Mouse (Mus musculus) erythroblast, embryonic 14.5 days (primary cell): ENCODE measurements around the gene Fam107b.

Source experiments
- GATA1 ChIP-seq: IDR thresholded peaks from 2 replicates; pipeline ENCODE4 v1.6.1; 2012; ENCODE audit warnings: low read length, inconsistent platforms, mixed read lengths
- TAL1 ChIP-seq: IDR thresholded peaks from 3 replicates; pipeline ENCODE4 v1.6.1; 2012; ENCODE audit warnings: low read length, inconsistent platforms, mixed read lengths

DNA sequence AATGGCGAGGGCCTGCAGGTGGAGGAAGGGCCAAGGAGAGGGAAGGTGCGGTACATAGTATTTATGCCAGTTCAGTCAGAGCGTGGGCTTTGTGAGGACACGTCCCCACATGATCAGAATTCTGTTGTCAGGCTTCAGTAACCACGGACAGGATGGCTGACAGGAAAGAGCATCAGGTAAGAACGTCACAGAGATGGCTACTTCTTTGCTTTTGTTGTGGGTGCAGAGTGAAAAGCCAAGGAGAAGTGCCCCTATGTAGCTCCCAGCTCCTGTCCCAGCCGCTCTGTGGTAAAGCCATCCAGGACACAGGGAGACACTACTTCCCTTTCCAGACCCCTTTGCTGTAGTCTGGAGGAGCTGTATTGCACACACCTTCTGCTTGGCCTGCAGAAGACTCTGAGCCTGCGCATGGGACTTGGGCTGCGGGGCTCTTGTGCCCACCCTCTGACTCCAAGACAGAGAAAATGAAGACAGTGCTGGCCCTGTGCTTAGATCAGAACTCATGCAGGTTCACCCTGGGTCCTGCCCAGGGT, 199.6 kb downstream of the Fam107b start:
- TF ChIP-seq GATA1 (no peak), TAL1 (no peak)
